Mouse (Mus musculus): Measurements from ENCODE around the gene Ccdc170.

GRCm38 (mm10) chr10:4553442-4554119 is 71.3 kb downstream of the Ccdc170 start:
- no peak for TF ChIP-seq EP300 (IDR thresholded peaks at IDR 0.05; ENCODE audit: low read depth)
- TF ChIP-seq CTCF (IDR thresholded peaks at IDR 0.05; ENCODE audit: low read depth): no peak
